Mouse (Mus musculus): ENCODE measurements at regions not wholly inside any gene's neighbourhood (a gene's known extent, or its start where the extent isn't known, plus 50 kb on each side); places are given as distances from the start of the nearest gene placed in this dataset.

DNA sequence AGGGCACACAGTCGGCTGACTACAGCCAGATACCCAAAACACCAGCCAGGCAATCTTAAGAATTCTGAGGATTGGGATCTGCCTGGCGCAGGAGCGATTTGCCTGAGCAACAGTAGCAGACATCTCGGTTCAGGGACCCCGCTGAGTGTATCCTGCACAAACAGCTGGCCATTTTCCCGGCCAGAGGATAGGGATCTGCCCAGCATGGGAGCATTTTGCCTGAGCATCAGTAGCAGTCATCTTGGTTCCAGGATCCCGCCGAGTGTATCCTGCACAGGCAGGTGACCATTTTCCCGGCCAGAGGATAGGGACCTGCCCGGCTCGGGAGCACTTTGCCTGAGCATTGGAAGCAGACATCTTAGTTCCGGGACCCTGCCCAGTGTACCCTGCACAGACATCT, 367.4 kb downstream of the Nyap2 start:
- peak; percentile 56 to 67 for DNase-seq
